Mouse (Mus musculus) WW6 (cell line): ENCODE data around the gene Nmu.

ENCODE experiments used
- DNase-seq: peaks from one replicate; pipeline ENCODE4 v3.0.0-alpha.2; 2013; ENCODE audit warnings: low read depth, low spot score

The Nmu gene

GRCm38 (mm10) chr5:76363453-76364104 is at the start of gene Nmu:
TSS of gene Nmu (minus strand) at chr5:76363788.
- DNase-seq = no peak

GRCm38 (mm10) chr5:76411697-76412096 is 48.1 kb upstream of the Nmu start:
- DNase-seq = no peak

GRCm38 (mm10) chr5:76394382-76394781 is 30.8 kb upstream of the Nmu start:
- DNase-seq = no peak

GRCm38 (mm10) chr5:76389041-76389795 is 25.6 kb upstream of the Nmu start:
- DNase-seq = no peak

GRCm38 (mm10) chr5:76388474-76388873 is 24.9 kb upstream of the Nmu start:
- DNase-seq = no peak

GRCm38 (mm10) chr5:76383673-76384072 is 20.1 kb upstream of the Nmu start:
- no peak for DNase-seq

- DNase-seq = no peak
Measured at GRCm38 (mm10) chr5:76381836-76382235, 18.2 kb upstream of the Nmu start.

- no peak for DNase-seq
Measured at GRCm38 (mm10) chr5:76379216-76379615, 15.6 kb upstream of the Nmu start.

- peak; percentile 26 for DNase-seq
Measured at GRCm38 (mm10) chr5:76369215-76369840, 5.7 kb upstream of the Nmu start.

GRCm38 (mm10) chr5:76365406-76365805 is 1.8 kb upstream of the Nmu start:
- no peak for DNase-seq

GRCm38 (mm10) chr5:76360786-76361185 is 2.8 kb downstream of the Nmu start:
- no peak for DNase-seq

GRCm38 (mm10) chr5:76360057-76360456 is 3.5 kb downstream of the Nmu start:
- no peak for DNase-seq

- DNase-seq = no peak
Measured at GRCm38 (mm10) chr5:76351953-76352611, 11.5 kb downstream of the Nmu start.

- no peak for DNase-seq
Measured at GRCm38 (mm10) chr5:76351537-76351936, 12.1 kb downstream of the Nmu start.

GRCm38 (mm10) chr5:76346137-76346536 is 17.5 kb downstream of the Nmu start:
- no peak for DNase-seq

- no peak for DNase-seq
Measured at GRCm38 (mm10) chr5:76340931-76341330, 22.7 kb downstream of the Nmu start.

- DNase-seq = no peak
Measured at GRCm38 (mm10) chr5:76337100-76337499, 26.5 kb downstream of the Nmu start.

- DNase-seq = no peak
Measured at GRCm38 (mm10) chr5:76333833-76334232, 29.8 kb downstream of the Nmu start.

- DNase-seq = peak; percentile 76
Measured at GRCm38 (mm10) chr5:76330953-76331352, 32.6 kb downstream of the Nmu start, which contains the start of gene Pdcl2. TSS of gene Pdcl2 (minus strand) at chr5:76331156.

- DNase-seq = no peak
Measured at GRCm38 (mm10) chr5:76327296-76327695, 36.3 kb downstream of the Nmu start.

- no peak for DNase-seq
Measured at GRCm38 (mm10) chr5:76325113-76325512, 38.5 kb downstream of the Nmu start.
